Mouse (Mus musculus): ENCODE measurements around the gene Hoxa2. TPM values are rescaled to one million over a fixed set of nuclear protein-coding genes. Genes with fewer than 3 reads are reported as not detected.

Hoxa2 gene
- not detected for polyA plus RNA-seq (2017; shearing (Covaris generic))

GRCm38 (mm10) chr6:52164626-52165440 lies at the start of gene Hoxa2:
Hoxa2 (minus strand) TSS chr6:52164831.

GRCm38 (mm10) chr6:52213119-52213986 lies 48.7 kb upstream of the Hoxa2 start, which contains the start of the genes Hoxa3 and Gm28308:
Hoxa3 (minus strand) TSS chr6:52213336.
Gm28308 (minus strand) TSS chr6:52213339.

GRCm38 (mm10) chr6:52208072-52208867 lies 43.6 kb upstream of the Hoxa2 start, which contains the start of gene Hoxa6:
Hoxa6 (minus strand) TSS chr6:52208722.

GRCm38 (mm10) chr6:52204050-52204752 lies 39.6 kb upstream of the Hoxa2 start, which contains the start of gene Hoxa5:
Hoxa5 (minus strand) TSS chr6:52204587.

GRCm38 (mm10) chr6:52190906-52191810 lies 26.5 kb upstream of the Hoxa2 start, which contains the start of gene Hoxa4:
Hoxa4 (minus strand) TSS chr6:52191753.

GRCm38 (mm10) chr6:52177061-52177735 lies 12.6 kb upstream of the Hoxa2 start, which contains the start of gene 5730596B20Rik:
5730596B20Rik (plus strand) TSS chr6:52177498.

GRCm38 (mm10) chr6:52158276-52159051 lies 6.2 kb downstream of the Hoxa2 start, which contains the start of gene Hoxa1:
Hoxa1 (minus strand) TSS chr6:52158317.

Other genes starting within 250 kb of the Hoxa2 start
- 18.0 TPM for gene Skap2, start 152.3 kb downstream of the Hoxa2 start, polyA plus RNA-seq (2017; shearing (Covaris generic))
- not detected for gene Hoxa1, start 6.5 kb downstream of the Hoxa2 start, polyA plus RNA-seq (2017; shearing (Covaris generic))
- not detected for gene 5730596B20Rik, start 12.7 kb upstream of the Hoxa2 start, polyA plus RNA-seq (2017; shearing (Covaris generic))
- not detected for gene Hoxa4, start 26.9 kb upstream of the Hoxa2 start, polyA plus RNA-seq (2017; shearing (Covaris generic))
- gene Hoxa5, start 39.8 kb upstream of the Hoxa2 start, polyA plus RNA-seq (2017; shearing (Covaris generic)) = 0.19 TPM
- not detected for gene Hoxa6, start 43.9 kb upstream of the Hoxa2 start, polyA plus RNA-seq (2017; shearing (Covaris generic))
- not detected for gene Hoxa3, start 48.5 kb upstream of the Hoxa2 start, polyA plus RNA-seq (2017; shearing (Covaris generic))
- gene Gm28308, start 48.5 kb upstream of the Hoxa2 start, polyA plus RNA-seq (2017; shearing (Covaris generic)) = not detected
- gene Hoxa7, start 57.0 kb upstream of the Hoxa2 start, polyA plus RNA-seq (2017; shearing (Covaris generic)) = 1.7 TPM
- 0.17 TPM for gene Hoxa9, start 66.3 kb upstream of the Hoxa2 start, polyA plus RNA-seq (2017; shearing (Covaris generic))
- not detected for gene Hoxa10, start 76.0 kb upstream of the Hoxa2 start, polyA plus RNA-seq (2017; shearing (Covaris generic))
- not detected for gene Hoxa11, start 81.0 kb upstream of the Hoxa2 start, polyA plus RNA-seq (2017; shearing (Covaris generic))
- gene Hoxa13, start 96.0 kb upstream of the Hoxa2 start, polyA plus RNA-seq (2017; shearing (Covaris generic)) = not detected
- gene Evx1, start 148.7 kb upstream of the Hoxa2 start, polyA plus RNA-seq (2017; shearing (Covaris generic)) = not detected